Mouse (Mus musculus) midbrain, embryonic 16.5 days (tissue): ENCODE results near the gene Mast3. TPM values are rescaled to one million over a fixed set of nuclear protein-coding genes. Genes with fewer than 3 reads are reported as not detected.
A peak's percentile ranks its signal among the peaks of the same experiment; 100 is the strongest.

Experiments used
- ATAC-seq: fragments of 200-750 bp; cut with Nextera tagmentation; 2 replicates; pipeline ENCODE4 v1.8.0; 2017; ENCODE audit warnings: moderate TSS enrichment
- H3K27ac ChIP-seq: fragments of 300-500 bp; sonication (generic); 2 replicates; pipeline ENCODE4 v1.5.1; 2014; ENCODE audit warnings: mild to moderate bottlenecking, low read length, mixed read lengths
- H3K27me3 ChIP-seq: fragments of 300-500 bp; sonication (generic); 2 replicates; pipeline ENCODE4 v1.6.1; 2014; ENCODE audit warnings: low read depth, low read length, mixed read lengths; ENCODE audit not compliant: control insufficient read depth, insufficient read depth
- H3K36me3 ChIP-seq: fragments of 300-500 bp; sonication (generic); 2 replicates; pipeline ENCODE4 v1.6.1; 2014; ENCODE audit warnings: mild to moderate bottlenecking, low read length, moderate library complexity, mixed read lengths; ENCODE audit not compliant: control insufficient read depth, insufficient read depth
- H3K4me1 ChIP-seq: fragments of 300-500 bp; sonication (generic); 2 replicates; pipeline ENCODE4 v1.6.1; 2014; ENCODE audit warnings: mild to moderate bottlenecking, low read length, mixed read lengths; ENCODE audit not compliant: control insufficient read depth, insufficient read depth
- H3K4me2 ChIP-seq: fragments of 300-500 bp; sonication (generic); 2 replicates; pipeline ENCODE4 v1.6.1; 2014; ENCODE audit warnings: mild to moderate bottlenecking, low read length, mixed read lengths
- H3K4me3 ChIP-seq: fragments of 300-500 bp; sonication (generic); 2 replicates; pipeline ENCODE4 v1.5.1; 2014; ENCODE audit warnings: low read depth, mild to moderate bottlenecking, low read length, moderate library complexity, mixed read lengths
- H3K9ac ChIP-seq: fragments of 300-500 bp; sonication (generic); 2 replicates; pipeline ENCODE4 v1.6.1; 2014; ENCODE audit warnings: low read depth, low read length, mixed read lengths
- H3K9me3 ChIP-seq: fragments of 300-500 bp; sonication (generic); replicated peaks from 2 replicates; pipeline ENCODE4 v1.6.1; 2014; ENCODE audit warnings: mild to moderate bottlenecking, low read length, mixed read lengths; ENCODE audit not compliant: control insufficient read depth, poor library complexity, severe bottlenecking
- WGBS: fragments of 180-500 bp; shearing (Covaris S2); extraction: QIAGEN DNeasy Blood & Tissue Kit; methylation state at CpG from one replicate; pipeline ENCODE4 v1.1.7; 2014; 5-methylcytosine and 5-hydroxymethylcytosine counted together
- polyA plus RNA-seq: library from polyadenylated mRNA; unstranded; fragments of >200 nt; fragmentation: Nextera tagmentation; extraction: Ambion mirVana; gene quantifications from 2 replicates; pipeline ENCODE4 v1.2.1, GENCODE M21; 2015

Gene Mast3
- polyA plus RNA-seq, 1 experiment from 2014 or later = 23.2 TPM

DNA sequence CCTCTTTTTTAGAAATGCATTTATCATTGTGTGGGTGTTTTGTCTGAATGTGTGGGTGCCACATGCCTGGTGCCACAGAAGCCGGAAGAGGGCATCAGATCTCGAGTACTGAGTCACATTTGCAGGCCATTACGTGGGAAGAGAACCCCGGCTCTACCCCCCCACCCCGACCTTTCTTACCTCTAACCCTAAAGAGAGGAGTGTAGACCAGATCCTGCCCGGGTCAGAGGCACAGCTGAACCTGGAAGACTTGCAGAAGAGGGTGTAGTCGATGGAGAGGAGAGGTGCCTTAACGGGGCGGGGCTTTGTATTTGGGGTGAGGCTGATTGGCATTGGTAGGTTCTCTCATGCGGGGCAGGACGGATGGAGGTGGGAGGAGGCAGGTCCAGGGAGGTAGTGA is 60.0 kb downstream of the Mast3 start:
- Histone ChIP-seq H3K4me1 (peaks cover 13% of the 10 kb centered on the region), H3K4me3 (no peak overlapping the region), H3K9me3 (no peaks in the 10 kb centered on the region), H3K36me3 (no peaks in the 10 kb centered on the region), H3K27me3 (peaks cover 49% of the 10 kb centered on the region), H3K4me2 (no peak overlapping the region), H3K9ac (no peak overlapping the region), H3K27ac (no peak overlapping the region)
- ATAC-seq = no peak
- WGBS = 59% methylated on average over 11 of the region's 11 CpGs

DNA sequence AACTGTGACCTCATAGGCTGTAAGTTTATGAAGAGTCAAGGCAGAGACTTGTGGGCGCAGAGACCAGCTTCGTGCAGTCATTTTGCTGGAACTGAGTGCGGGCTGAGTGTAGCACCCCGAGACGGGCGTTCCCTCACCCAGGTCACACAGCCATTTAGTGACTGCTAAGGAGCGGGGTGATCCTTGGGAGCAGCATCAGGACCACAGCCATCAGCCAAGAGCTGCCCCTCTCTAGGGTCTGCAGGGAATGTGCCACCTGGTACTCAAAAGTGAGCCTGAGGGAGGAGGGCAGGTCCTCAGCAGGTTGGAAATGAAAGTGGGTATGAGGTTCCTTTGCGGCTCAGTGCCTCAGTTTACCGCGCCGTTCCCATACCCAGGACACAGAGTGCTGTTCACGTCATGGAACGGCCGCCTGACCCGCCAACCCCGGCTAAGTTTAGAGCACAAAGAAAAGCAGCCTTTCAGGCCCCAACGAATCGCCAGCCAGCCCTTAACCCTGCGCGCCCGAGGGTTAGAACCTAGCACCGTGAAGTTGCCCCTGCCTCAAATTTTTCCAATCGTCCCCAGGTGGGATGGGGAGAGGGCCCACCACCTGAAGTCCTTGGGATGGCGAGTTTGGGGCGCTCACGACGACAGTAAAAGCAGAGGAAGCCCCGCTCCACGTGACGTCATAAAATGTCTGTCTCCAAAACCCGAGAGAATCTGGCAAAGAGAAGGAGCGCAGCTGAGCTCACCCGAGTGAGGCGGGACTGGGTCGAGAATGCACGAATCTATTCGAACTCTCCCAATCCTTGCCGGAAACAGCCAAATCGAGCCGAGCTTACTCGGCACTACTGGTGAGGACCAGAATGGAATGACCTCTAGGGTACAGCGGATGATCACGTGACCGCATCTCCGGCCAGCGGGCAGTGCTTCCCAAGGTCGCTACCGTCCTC is 60.9 kb downstream of the Mast3 start:
- Histone ChIP-seq H3K4me2 (peak overlapping the region; percentile 66), H3K4me1 (peaks cover 13% of the 10 kb centered on the region), H3K9me3 (no peaks in the 10 kb centered on the region), H3K4me3 (peak overlapping the region; percentile 36), H3K27ac (no peak overlapping the region), H3K9ac (peak overlapping the region; percentile 53), H3K27me3 (peaks cover 49% of the 10 kb centered on the region), H3K36me3 (no peaks in the 10 kb centered on the region)
- ATAC-seq = 0 out of 2 replicates have a peak, but pooled peaks have one; percentile 19
- 4% methylated on average over 48 of the region's 48 CpGs for WGBS

DNA sequence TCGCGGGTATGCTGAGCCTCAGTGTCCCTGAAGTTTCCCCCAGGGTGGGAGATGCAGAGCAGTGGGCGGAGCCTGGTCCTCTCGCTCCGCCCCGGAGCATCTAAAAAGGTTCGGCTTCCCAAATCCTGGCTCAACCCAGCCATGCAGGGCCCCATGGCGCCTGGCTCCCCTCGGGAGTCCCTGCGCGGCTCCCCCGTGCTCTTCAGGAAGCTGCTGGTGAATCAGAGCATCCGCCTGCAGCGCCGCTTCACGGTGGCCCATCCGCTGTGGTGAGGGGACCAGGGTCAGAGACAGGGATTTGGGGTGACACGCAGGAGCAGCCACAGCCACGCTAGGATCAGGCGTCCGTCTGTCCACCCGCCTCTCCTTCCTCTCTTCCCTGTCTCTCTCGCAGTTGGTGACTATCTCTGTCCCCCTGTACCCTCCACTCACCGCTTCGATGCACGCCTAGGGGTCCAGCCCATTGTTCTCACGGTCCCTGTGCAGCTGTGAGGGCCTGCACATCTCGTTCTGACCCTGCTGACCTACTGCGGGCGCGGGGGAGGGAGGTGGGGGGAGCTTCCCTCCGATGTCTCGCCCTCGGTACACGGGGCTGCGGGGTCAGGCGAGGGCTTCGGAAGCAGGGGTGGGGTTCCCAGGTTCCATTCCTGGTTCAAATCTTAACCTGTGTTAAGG is 61.7 kb downstream of the Mast3 start:
- Histone ChIP-seq H3K36me3 (no peaks in the 10 kb centered on the region), H3K4me3 (peak overlapping the region; percentile 21), H3K27ac (no peak overlapping the region), H3K27me3 (peaks cover 46% of the 10 kb centered on the region), H3K4me2 (peak overlapping the region; percentile 66), H3K9me3 (no peaks in the 10 kb centered on the region), H3K9ac (peak overlapping the region; percentile 38; the same call in 1 of the 2 replicates), H3K4me1 (peaks cover 13% of the 10 kb centered on the region)
- WGBS = 3% methylated on average over 38 of the region's 38 CpGs
- no peak for ATAC-seq

DNA sequence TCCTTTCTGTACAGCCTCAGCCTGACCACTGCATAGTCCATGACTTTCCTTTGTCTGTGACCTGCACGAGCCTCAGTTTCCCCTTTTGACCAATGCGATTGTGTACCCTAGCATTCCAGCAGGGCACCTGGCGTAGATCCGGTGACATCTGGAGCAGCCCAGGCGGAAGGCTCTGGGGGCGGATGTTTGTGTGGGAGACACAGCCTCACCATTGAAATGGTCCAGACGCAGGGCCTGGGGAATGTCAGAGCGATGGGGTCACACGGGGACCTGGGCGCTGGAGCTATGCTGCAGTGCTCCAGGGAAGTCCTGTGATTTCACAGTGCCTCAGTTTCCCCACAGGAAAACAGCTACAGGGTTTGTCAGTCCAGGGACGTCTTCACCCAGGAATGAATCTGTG is 62.7 kb downstream of the Mast3 start:
- Histone ChIP-seq H3K9ac (no peak overlapping the region), H3K9me3 (no peaks in the 10 kb centered on the region), H3K27me3 (peaks cover 40% of the 10 kb centered on the region), H3K4me1 (peaks cover 13% of the 10 kb centered on the region), H3K27ac (no peak overlapping the region), H3K4me3 (no peak overlapping the region), H3K4me2 (no peak overlapping the region), H3K36me3 (no peaks in the 10 kb centered on the region)
- no peak for ATAC-seq
- 76% methylated on average over 11 of the region's 11 CpGs for WGBS

DNA sequence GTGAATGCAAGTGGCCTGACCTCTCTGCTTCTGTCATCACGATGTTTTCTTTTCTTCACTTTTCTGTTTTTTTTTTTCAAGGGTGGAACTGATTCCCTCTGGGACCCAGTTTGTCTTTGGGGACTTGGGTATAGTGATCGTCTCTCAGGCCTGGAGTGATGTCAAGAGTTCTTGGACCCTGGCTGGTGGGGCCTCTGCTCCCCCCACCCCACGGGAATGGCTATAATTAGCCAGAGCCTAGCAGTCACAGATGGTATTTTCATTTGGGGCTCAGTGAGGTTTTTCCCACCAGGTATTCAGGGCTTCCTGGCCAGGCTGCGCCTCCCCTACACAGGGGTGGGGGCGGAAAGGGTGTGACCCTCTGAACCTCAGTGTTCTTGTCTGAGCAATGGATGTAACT is 63.2 kb downstream of the Mast3 start:
- ATAC-seq = no peak
- WGBS = 57% methylated on average over 5 of the region's 5 CpGs
- H3K4me3 ChIP-seq = no peak overlapping the region
- no peak overlapping the region for H3K9ac ChIP-seq
- peaks cover 37% of the 10 kb centered on the region for H3K27me3 ChIP-seq
- H3K27ac ChIP-seq = no peak overlapping the region
- H3K36me3 ChIP-seq = no peaks in the 10 kb centered on the region
- H3K4me2 ChIP-seq = no peak overlapping the region
- H3K9me3 ChIP-seq = no peaks in the 10 kb centered on the region
- peaks cover 13% of the 10 kb centered on the region for H3K4me1 ChIP-seq

DNA sequence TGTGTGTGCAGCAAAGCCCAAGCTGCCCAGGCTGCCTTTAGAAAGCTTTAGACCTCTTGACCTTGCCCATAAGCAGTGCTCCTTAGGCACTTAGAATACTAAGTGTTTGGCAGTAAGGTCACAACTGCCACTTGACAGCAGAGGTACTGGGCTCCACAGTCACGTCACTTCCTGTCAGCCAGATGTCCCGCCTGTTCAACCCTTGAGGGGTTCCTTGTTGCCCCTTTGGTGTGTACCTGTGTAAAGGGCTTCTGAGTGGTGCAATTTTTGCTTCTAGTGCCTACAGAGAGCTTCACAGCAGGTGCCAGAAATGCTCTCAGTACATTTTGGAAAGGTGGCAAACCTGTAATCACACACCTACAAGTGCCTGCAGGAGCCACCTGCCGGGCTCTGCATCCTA is 66.6 kb downstream of the Mast3 start:
- H3K9ac ChIP-seq = no peak overlapping the region
- no peak overlapping the region for H3K4me3 ChIP-seq
- peaks cover 19% of the 10 kb centered on the region for H3K27me3 ChIP-seq
- H3K4me1 ChIP-seq = peaks cover 1% of the 10 kb centered on the region
- H3K9me3 ChIP-seq = no peaks in the 10 kb centered on the region
- no peak overlapping the region for H3K4me2 ChIP-seq
- H3K27ac ChIP-seq = no peak overlapping the region
- no peak for ATAC-seq
- WGBS = 74% methylated on average over 3 of the region's 3 CpGs
- H3K36me3 ChIP-seq = no peaks in the 10 kb centered on the region

DNA sequence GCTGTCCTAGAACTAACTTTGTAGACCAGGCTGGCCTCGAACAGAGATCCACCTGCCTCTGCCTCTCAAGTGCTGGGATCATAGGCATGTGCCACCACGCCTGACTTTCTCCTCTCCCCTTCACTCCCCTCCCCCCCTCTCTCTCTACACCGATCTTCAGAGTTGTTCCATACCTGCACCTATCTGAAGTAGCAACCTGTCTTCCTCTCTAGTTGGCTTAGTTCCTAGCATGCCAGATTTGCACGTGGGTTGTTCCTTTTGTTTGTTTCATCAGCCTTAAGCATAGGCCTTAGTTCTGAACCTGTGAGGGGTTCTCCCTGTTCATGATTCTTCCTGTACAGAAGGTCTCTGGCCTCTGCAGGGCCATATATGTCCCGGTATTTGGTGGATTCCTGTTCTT is 67.1 kb downstream of the Mast3 start:
- peaks cover 18% of the 10 kb centered on the region for H3K27me3 ChIP-seq
- 72% methylated on average over 5 of the region's 5 CpGs for WGBS

DNA sequence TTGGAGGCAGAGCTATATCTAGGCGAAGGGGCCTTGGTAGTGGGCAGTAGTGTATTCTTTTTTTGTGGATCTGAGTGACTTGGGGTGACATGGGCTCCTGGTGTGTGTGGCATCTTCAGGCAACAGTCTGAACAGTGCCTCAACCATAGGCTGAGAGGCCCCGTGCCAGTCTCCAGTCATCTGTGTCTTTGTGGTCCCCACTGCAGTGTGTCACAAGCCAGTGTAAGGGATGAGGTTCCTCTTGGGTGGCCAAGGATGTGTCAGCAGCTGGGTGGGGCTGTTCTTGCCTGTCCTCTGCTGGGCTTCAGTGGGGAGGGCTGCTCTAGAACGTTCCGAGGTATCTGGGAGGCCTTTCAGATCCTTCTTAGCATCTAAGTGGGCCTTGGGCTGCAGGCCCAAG is 73.9 kb downstream of the Mast3 start:
- 83% methylated on average over 4 of the region's 4 CpGs for WGBS
- H3K27me3 ChIP-seq = peaks cover 43% of the 10 kb centered on the region
- H3K9ac ChIP-seq = no peak overlapping the region

More for the DNA sequence above, 67.1 kb downstream of the Mast3 start:
- no peak overlapping the region for H3K4me3 ChIP-seq
- H3K9me3 ChIP-seq = no peaks in the 10 kb centered on the region
- no peak overlapping the region for H3K4me2 ChIP-seq
- no peaks in the 10 kb centered on the region for H3K4me1 ChIP-seq
- ATAC-seq = no peak
- no peak overlapping the region for H3K27ac ChIP-seq
- H3K9ac ChIP-seq = no peak overlapping the region
- H3K36me3 ChIP-seq = no peaks in the 10 kb centered on the region

More for the DNA sequence above, 73.9 kb downstream of the Mast3 start:
- no peak overlapping the region for H3K4me3 ChIP-seq
- H3K27ac ChIP-seq = no peak overlapping the region
- H3K4me1 ChIP-seq = no peaks in the 10 kb centered on the region; the same call in 1 of the 2 replicates
- no peaks in the 10 kb centered on the region for H3K9me3 ChIP-seq
- no peak for ATAC-seq
- H3K36me3 ChIP-seq = no peaks in the 10 kb centered on the region
- H3K4me2 ChIP-seq = no peak overlapping the region
